Mouse (Mus musculus): ENCODE measurements at regions not wholly inside any gene's neighbourhood (a gene's known extent, or its start where the extent isn't known, plus 50 kb on each side); places are given as distances from the start of the nearest gene placed in this dataset.

GRCm38 (mm10) chr4:40593806-40594205, 109.2 kb downstream of the Aptx start:
- Histone ChIP-seq H3K36me3 (ENCODE audit: control insufficient read depth, insufficient read depth, low read length) (no peaks in the 10 kb centered on the region), H3K9ac (ENCODE audit: low read depth, low read length) (no peak overlapping the region), H3K79me2 (replicated peaks; ENCODE audit: control insufficient read depth, insufficient read depth, low read length) (no peaks in the 10 kb centered on the region), H3K4me3 (no peak overlapping the region), H3K4me1 (ENCODE audit: control insufficient read depth, insufficient read depth, low read length) (no peaks in the 10 kb centered on the region), H3K27me3 (ENCODE audit: control insufficient read depth, insufficient read depth, low read length) (no peaks in the 10 kb centered on the region), H3K27ac (no peak overlapping the region)
- peak in 1 of 2 experiments; percentile 5 for DNase-seq
- 42% methylated on average over 5 of the region's 5 CpGs for WGBS
- intact Hi-C loops (cut with DNase I): no loop called here
- no peak for TF ChIP-seq CTCF (IDR thresholded peaks at IDR 0.05)
- no peak for TF ChIP-seq EP300 (IDR thresholded peaks at IDR 0.05; ENCODE audit: insufficient read depth, low read depth, low read length)
- TF ChIP-seq POLR2A (IDR thresholded peaks at IDR 0.05; ENCODE audit: insufficient read depth, low read depth, low read length): no peak

GRCm38 (mm10) chr4:40625024-40625423, 78.0 kb downstream of the Aptx start:
- intact Hi-C loops (cut with DNase I): no loop called here
- Histone ChIP-seq H3K27me3 (ENCODE audit: control insufficient read depth, insufficient read depth, low read length) (no peaks in the 10 kb centered on the region), H3K4me1 (ENCODE audit: control insufficient read depth, insufficient read depth, low read length) (no peaks in the 10 kb centered on the region), H3K36me3 (ENCODE audit: control insufficient read depth, insufficient read depth, low read length) (no peaks in the 10 kb centered on the region), H3K79me2 (replicated peaks; ENCODE audit: control insufficient read depth, insufficient read depth, low read length) (no peaks in the 10 kb centered on the region), H3K9ac (ENCODE audit: low read depth, low read length) (no peak overlapping the region), H3K27ac (no peak overlapping the region), H3K4me3 (no peak overlapping the region)
- WGBS: 35% methylated on average over 5 of the region's 5 CpGs
- DNase-seq: no peak
- TF ChIP-seq POLR2A (IDR thresholded peaks at IDR 0.05; ENCODE audit: insufficient read depth, low read depth, low read length): no peak
- no peak for TF ChIP-seq CTCF (IDR thresholded peaks at IDR 0.05)
- TF ChIP-seq EP300 (IDR thresholded peaks at IDR 0.05; ENCODE audit: insufficient read depth, low read depth, low read length): no peak

GRCm38 (mm10) chr4:40625911-40626310, 77.1 kb downstream of the Aptx start:
- H3K4me3 ChIP-seq: no peak overlapping the region
- DNase-seq: no peak

More at GRCm38 (mm10) chr4:40625911-40626310, 77.1 kb downstream of the Aptx start:
- Histone ChIP-seq H3K4me1 (ENCODE audit: control insufficient read depth, insufficient read depth, low read length) (no peaks in the 10 kb centered on the region), H3K36me3 (ENCODE audit: control insufficient read depth, insufficient read depth, low read length) (no peaks in the 10 kb centered on the region), H3K9ac (ENCODE audit: low read depth, low read length) (no peak overlapping the region), H3K27me3 (ENCODE audit: control insufficient read depth, insufficient read depth, low read length) (no peaks in the 10 kb centered on the region), H3K79me2 (replicated peaks; ENCODE audit: control insufficient read depth, insufficient read depth, low read length) (no peaks in the 10 kb centered on the region), H3K27ac (no peak overlapping the region)
- no peak for TF ChIP-seq EP300 (IDR thresholded peaks at IDR 0.05; ENCODE audit: insufficient read depth, low read depth, low read length)
- intact Hi-C loops (cut with DNase I): no loop called here
- 59% methylated on average over 6 of the region's 6 CpGs for WGBS

All from heart, adult 2 months (tissue).